Mouse (Mus musculus) left cerebral cortex, postnatal 10 days (tissue): ENCODE results near the gene Sectm1b. TPM values are rescaled to one million over a fixed set of nuclear protein-coding genes. Genes with fewer than 3 reads are reported as not detected.
A peak's percentile ranks its signal among the peaks of the same experiment; 100 is the strongest.

ENCODE experiments used
- DNase-seq, 2 experiments: peaks; one replicate each; pipeline ENCODE4 v3.0.0; 2021 to 2022; ENCODE audit warnings: low spot score in 2 of 2, mixed read lengths in 1 of 2; ENCODE audit errors: extremely low spot score in 1 of 2
- intact Hi-C: fragments of 180-260 bp; cut with DNase I; formaldehyde crosslinking; loops from one replicate; pipeline ENCODE4 v1.15.1; 2025
- total RNA-seq, 2 experiments: library from RNA; stranded (reverse); gene quantifications; 2 replicates each; pipeline ENCODE4 v1.2.3; 2021

The Sectm1b gene
- total RNA-seq, 2 experiments from 2014 or later = not detected

DNA sequence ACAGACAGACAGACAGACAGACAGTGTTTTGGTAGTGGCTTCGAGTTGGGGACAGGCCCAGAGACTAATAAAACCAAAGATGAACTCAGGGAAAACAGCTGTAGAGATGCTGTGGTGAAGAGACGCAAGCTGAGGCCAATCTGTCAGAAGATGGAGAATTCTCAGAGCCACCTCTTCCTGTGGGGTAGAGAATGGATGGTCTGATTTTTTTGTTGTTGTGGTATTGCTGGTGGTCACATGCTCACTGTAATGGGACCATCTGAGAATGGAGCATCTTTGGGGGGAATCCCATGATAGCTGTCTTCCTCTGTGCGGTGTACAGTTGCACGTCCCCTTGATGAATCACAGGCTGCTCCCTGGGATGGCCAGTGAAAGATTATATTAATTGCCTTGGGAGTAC lies 20.9 kb downstream of the Sectm1b start:
- DNase-seq = no peak
- intact Hi-C loops = loop anchor here (5.0 to 10.0 kb wide), 2 partner anchors 108 to 135 kb away; partner anchors contain the start of gene Ccdc57

GRCm38 (mm10) chr11:121041636-121042035 lies 21.7 kb downstream of the Sectm1b start:
- DNase-seq = no peak
- intact Hi-C loops = loop anchor here (5.0 to 10.0 kb wide), 2 partner anchors 107 to 134 kb away; partner anchors contain the start of gene Ccdc57

GRCm38 (mm10) chr11:121041212-121041611 lies 22.2 kb downstream of the Sectm1b start:
- peak; percentile 62 to 86 for DNase-seq
- intact Hi-C loops = loop anchor here (5.0 to 10.0 kb wide), 2 partner anchors 106 to 134 kb away; partner anchors contain the start of gene Ccdc57

GRCm38 (mm10) chr11:121039302-121039701 lies 24.1 kb downstream of the Sectm1b start, which contains the start of gene Cd7:
TSS of gene Cd7 (minus strand) at chr11:121039418.
- intact Hi-C loops = no loop called here
- DNase-seq = no peak

DNA sequence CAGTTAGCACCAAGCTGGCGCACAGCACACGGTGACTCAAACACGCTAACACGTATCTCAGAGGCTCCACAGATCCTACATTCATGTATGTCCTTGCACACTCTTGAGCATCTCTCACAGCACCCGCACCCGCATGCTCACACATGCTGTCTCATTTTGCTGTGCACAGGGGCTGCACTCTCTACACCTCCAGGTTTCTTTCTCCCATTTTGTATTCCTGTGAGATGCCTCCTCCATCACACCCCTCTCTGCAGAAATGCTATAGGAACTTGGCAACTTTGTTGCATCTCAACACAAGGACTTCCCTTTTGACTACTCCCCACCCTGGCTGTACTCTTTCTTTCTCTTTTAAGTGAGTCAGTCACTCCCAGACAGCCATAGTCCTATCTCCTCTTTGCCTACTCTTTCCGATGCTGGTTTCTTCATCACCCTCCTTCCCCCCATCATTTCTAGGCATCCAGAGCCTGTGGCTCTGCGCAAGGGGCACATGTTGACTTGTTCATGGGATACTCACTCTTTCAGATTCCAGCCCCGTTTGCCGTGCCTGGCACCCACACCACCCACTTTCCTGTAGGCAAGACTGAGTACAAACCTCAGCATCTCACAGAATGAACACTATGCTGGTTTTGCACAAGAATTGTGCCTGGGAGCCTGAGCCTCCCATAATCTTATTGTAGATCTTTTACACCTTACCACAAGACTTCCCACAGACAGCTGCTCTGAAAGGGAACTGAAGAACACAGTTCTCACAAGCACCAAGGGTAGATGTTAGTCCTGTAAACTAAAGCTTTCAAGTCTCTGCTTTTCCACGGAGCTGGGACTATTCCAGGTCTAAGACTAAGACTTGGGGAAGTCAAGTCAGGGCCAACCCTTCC lies 24.8 kb downstream of the Sectm1b start:
- DNase-seq = no peak
- intact Hi-C loops = no loop called here

DNA sequence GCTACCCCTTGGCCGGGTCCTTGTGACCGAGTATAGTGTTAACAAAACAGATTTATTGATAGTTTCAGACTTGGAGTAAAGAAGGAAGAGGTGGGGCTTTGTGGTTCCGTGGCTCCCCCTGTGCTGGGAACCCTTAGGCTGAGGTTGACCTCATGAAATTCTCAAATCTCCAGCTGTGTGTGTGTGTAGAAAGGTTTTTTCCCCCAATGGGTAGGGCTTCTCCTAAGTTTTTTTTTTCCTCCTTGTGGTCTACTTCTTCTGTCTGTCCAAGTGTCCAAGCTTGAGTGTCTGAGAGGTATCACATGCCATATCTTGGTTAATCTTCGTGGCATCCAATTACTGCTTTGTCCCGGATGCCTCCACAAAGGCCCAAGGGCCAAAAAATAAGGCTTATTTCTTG lies 30.3 kb downstream of the Sectm1b start:
- no peak for DNase-seq
- intact Hi-C loops = no loop called here

DNA sequence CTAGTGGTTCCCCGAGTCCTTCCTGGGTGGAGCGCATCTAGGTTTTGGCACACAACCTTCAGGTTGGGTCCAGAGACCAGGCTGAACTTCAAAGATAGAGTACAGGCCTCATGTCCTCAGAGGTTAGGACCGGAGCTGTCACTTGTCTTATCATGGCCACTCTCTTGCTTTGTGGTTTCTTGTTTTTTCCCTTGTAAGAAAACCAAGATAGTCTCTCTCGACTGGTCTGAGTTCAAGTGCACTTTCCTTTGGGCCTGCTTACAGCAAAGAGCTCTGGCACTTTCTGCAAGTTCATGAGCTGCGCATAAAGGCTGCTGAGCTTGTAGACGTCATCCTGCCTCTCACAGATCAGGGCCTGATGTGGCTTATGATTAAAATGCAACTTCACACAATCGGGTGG lies 36.1 kb downstream of the Sectm1b start:
- intact Hi-C loops = no loop called here
- no peak for DNase-seq

GRCm38 (mm10) chr11:121024163-121024562 lies 39.2 kb downstream of the Sectm1b start:
- no peak for DNase-seq
- intact Hi-C loops = no loop called here

DNA sequence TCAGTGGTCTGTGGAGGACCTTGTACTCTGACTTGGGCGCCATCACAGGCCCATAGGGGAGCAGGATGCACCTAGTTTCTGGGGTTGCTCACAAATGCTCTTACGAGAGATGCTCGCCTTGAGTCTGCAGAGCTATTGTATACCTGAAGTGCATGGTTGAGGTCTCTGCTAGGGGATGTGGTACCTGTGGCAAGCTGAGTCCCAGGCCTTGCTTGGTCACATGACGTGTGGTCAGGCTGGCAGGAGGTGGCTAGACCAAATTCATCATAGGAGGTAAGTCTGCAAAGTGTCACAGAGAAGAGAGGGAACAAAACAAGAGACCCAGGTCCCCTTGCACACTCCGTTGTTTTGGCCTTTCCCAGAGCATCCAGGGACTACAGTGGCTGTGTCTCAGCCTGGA lies 43.9 kb downstream of the Sectm1b start:
- intact Hi-C loops = loop anchor here (5.0 kb wide), 1 partner anchor 33 kb away; no protein-coding TSS in a partner anchor
- no peak for DNase-seq

DNA sequence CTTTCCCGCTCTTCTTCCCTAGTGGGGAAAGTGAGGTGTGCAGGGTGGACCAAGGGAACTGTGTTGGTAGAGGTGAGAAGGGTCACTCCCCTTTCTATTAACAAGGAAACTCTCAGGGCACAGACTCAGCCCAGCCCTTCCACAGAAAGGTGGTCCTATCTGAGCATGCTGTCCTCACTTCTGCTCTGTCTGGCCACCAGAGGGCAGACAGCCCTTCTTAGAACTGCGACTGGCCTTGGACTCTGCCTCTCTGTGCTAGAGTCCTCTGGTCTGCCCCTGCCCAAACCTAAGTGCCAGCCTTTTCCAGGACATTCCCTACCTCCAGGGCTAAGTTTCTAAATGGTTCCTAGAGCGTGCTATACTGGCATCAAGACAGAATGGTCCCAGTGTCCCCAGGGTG lies 45.7 kb downstream of the Sectm1b start:
- peak; percentile 40 to 71 for DNase-seq
- intact Hi-C loops = loop anchor here (5.0 kb wide), 1 partner anchor 35 kb away; no protein-coding TSS in a partner anchor

- no peak for DNase-seq
- intact Hi-C loops = loop anchor here (5.0 kb wide), 1 partner anchor 37 kb away; no protein-coding TSS in a partner anchor
Observed at GRCm38 (mm10) chr11:121015472-121015871, 47.9 kb downstream of the Sectm1b start.

DNA sequence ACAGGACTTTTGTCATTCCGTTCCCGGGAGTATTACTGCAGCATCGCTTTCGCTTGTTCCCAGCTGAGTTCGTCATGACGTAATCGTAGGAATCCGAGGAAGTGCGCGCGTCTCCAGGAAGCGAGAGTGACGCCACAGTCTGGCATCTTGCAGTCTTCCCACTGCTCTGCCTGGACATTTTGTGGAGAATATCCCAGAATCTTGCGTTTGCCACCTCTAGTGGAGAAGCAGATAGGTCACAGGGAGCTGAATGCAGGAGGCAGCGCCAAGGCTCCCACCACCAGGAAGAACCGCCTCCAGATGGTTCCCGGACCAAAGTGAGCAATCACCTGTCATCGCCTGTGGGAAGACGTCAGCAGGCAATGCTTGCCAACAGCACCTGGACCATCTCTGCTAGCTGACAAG lies 48.5 kb downstream of the Sectm1b start:
- DNase-seq = peak in 1 of 2 experiments; percentile 42
- intact Hi-C loops = loop anchor here (5.0 kb wide), 1 partner anchor 37 kb away; no protein-coding TSS in a partner anchor

- no peak for DNase-seq
- intact Hi-C loops = no loop called here
Observed at GRCm38 (mm10) chr11:121013656-121014055, 49.7 kb downstream of the Sectm1b start.

DNA sequence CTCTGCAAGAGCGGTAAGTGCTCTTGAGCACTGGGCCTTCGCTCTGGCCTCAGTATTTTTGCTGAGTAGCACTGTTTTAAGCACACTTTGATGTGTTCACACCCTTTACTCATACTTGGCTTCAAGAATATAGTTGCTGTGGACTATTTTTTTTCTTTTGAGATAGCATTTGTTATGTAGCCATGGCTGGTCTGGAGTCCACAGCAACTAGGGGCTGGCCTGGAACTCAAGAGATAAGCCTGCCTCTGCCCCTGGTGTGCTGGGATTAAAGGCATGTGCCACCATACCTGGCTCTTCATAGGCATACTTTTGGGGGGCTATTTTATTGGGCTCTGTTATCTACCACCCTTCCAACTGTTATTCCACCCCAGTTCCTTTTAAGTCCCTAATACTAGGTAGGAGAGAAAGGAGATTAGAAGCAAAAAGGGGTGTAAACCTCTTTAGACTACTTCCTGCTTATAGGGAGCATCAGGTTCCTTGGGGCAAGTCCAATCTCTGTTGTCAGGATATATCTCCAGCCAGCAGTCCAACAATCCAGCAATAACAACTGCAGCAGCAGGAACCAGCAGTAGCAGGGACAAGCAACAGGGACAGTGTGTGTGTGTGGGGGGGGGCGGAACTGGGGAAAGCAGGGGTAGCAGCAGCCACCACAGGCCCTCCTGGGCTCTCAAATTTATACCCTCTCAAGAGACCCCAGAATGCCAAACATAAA lies 53.2 kb downstream of the Sectm1b start:
- intact Hi-C loops = no loop called here
- no peak for DNase-seq

DNA sequence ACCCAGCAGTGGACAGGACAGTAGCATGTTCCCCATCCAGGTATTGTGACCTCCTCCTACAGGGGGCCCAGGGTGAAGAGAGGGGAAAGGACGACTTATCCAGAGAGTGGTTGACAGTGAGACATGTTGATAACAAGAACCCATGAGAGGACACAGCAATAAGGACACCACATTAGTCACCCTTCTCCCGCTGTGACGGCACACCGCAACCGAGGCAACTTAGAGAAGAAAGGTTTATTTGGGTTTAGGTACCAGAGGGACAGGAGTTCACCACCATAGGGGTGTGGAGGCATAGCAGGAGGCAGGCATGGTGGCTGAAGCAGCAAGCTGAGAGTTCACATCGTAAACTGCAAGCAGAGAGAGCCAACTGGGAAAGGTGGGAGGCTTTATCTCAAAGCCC lies 57.2 kb downstream of the Sectm1b start:
- intact Hi-C loops = no loop called here

DNA sequence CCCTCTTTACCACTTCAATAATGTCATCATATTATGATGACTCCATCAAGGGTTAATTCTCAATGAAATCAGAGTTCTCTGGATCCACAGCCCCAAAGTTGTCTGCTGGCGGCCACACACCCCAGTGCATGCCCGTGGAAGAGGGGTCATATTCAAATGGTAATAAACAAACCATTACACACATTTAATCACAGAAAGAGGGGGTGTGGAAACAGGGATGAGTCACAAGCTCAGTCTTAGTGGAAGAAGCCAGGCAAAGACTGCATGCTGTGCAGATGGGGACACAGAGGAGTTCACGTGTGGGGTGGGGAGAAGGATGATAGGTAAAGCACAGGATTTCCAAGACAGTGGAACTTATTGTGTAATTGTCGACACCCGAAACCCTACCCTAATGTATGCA lies 59.1 kb downstream of the Sectm1b start:
- no peak for DNase-seq
- intact Hi-C loops = no loop called here

More for the DNA sequence above, 57.2 kb downstream of the Sectm1b start:
- DNase-seq = no peak
